Mouse (Mus musculus) retina, postnatal 1 day (tissue): Measurements from ENCODE around the gene Shroom4.
"Not testable (repeated sequence)": the region's sequence is repeated elsewhere in the genome, so short reads cannot be mapped to it uniquely, and the experiment has no call there.

Experiments
- DNase-seq: peaks from one replicate; pipeline ENCODE4 v3.0.0-alpha.2; 2012

Shroom4 gene

GRCm38 (mm10) chrX:6399626-6400397 lies at the start of gene Shroom4:
Gene Shroom4, plus strand, starts transcription at chrX:6399854.
- DNase-seq: peak; percentile 90

GRCm38 (mm10) chrX:6356876-6357275 lies 42.8 kb upstream of the Shroom4 start:
- no peak for DNase-seq

GRCm38 (mm10) chrX:6357503-6358114 lies 42.0 kb upstream of the Shroom4 start:
- no peak for DNase-seq

- DNase-seq: no peak
These were observed 30.8 kb upstream of the Shroom4 start for GRCm38 (mm10) chrX:6368822-6369221.

GRCm38 (mm10) chrX:6370706-6371105 lies 28.9 kb upstream of the Shroom4 start:
- no peak for DNase-seq

- no peak for DNase-seq
These were observed 5.8 kb upstream of the Shroom4 start for GRCm38 (mm10) chrX:6393861-6394260.

GRCm38 (mm10) chrX:6399193-6399592 lies 461 bp upstream of the Shroom4 start:
- DNase-seq: no peak

GRCm38 (mm10) chrX:6400398-6401020 lies 855 bp downstream of the Shroom4 start:
- DNase-seq: peak; percentile 44

GRCm38 (mm10) chrX:6402921-6403320 lies 3.3 kb downstream of the Shroom4 start:
- no peak for DNase-seq

- no peak for DNase-seq
These were observed 9.5 kb downstream of the Shroom4 start for GRCm38 (mm10) chrX:6409114-6409513.

GRCm38 (mm10) chrX:6415412-6415811 lies 15.8 kb downstream of the Shroom4 start:
- DNase-seq: no peak

- DNase-seq: no peak
These were observed 16.3 kb downstream of the Shroom4 start for GRCm38 (mm10) chrX:6415936-6416335.

- DNase-seq: no peak
These were observed 18.5 kb downstream of the Shroom4 start for GRCm38 (mm10) chrX:6418140-6418539.

GRCm38 (mm10) chrX:6435260-6435659 lies 35.6 kb downstream of the Shroom4 start:
- no peak for DNase-seq

GRCm38 (mm10) chrX:6446422-6446821 lies 46.8 kb downstream of the Shroom4 start:
- DNase-seq: peak; percentile 1

- peak; percentile 12 for DNase-seq
These were observed 48.3 kb downstream of the Shroom4 start for GRCm38 (mm10) chrX:6448001-6448400.

- no peak for DNase-seq
These were observed 53.6 kb downstream of the Shroom4 start for GRCm38 (mm10) chrX:6453220-6453619.

GRCm38 (mm10) chrX:6469251-6469650 lies 69.6 kb downstream of the Shroom4 start:
- DNase-seq: not testable (repeated sequence)

GRCm38 (mm10) chrX:6472563-6472962 lies 72.9 kb downstream of the Shroom4 start:
- DNase-seq: not testable (repeated sequence)

GRCm38 (mm10) chrX:6475177-6475576 lies 75.5 kb downstream of the Shroom4 start:
- peak; percentile 13 for DNase-seq

- DNase-seq: no peak
These were observed 82.6 kb downstream of the Shroom4 start for GRCm38 (mm10) chrX:6482268-6482667.

- DNase-seq: no peak
These were observed 84.2 kb downstream of the Shroom4 start for GRCm38 (mm10) chrX:6483817-6484216.

GRCm38 (mm10) chrX:6490433-6490832 lies 90.8 kb downstream of the Shroom4 start:
- DNase-seq: no peak

- DNase-seq: no peak
These were observed 95.8 kb downstream of the Shroom4 start for GRCm38 (mm10) chrX:6495456-6495855.
